Mouse (Mus musculus): ENCODE measurements around the gene Krit1. TPM values are rescaled to one million over a fixed set of nuclear protein-coding genes. Genes with fewer than 3 reads are reported as not detected.
A peak's percentile ranks its signal among the peaks of the same experiment; 100 is the strongest.

The Krit1 gene
- 36.7 and 39.4 TPM in 2 replicates for polyA plus RNA-seq (2015; fragmentation: Nextera tagmentation; extraction: Ambion mirVana)

DNA sequence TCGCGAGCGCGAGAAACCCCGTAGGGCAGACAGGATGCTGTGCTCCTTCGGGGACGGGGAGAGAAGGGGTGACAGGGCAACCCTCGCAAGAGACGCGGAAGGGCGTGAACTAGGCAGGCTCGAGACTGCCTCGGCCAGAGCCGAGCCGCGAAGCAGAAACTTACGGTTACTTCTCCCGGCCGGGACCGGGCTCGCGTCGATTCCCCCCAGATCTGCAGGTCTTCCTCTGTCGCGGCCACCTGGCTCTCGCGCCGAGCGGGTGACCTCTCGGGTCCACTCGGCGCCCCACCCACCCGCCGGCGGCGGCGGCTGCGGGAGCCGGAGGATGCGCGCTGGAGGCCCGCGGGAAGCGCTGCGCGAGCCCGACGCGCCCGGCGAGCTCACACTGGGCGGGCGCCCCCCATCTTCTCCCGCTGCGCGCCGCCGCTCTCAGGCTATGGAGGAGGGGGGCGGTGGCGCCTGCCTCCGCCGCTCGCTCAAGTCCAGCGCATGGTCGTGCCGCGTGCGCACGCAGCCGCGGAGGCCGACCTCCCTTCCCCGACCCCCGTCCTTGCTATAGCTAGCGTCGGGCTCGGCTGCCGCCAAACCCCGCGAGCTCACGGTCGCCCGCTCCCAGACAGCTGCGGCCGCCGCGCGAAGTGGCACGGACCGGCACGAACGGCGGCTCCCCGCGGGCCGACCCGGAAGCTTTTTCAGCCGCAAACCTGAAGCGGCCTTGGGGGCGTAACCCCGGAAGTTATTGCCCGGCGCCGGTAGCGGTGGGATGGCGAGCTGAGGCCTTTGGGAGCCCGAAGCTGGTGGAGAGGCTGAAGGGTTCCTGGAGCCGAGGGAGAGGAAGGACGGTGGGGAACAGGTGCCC is at the start of gene Krit1, which contains the start of gene Ankib1:
Gene Krit1 (plus strand): TSS at position 752 of the 859 bp plus-strand sequence.
Gene Ankib1 (minus strand): TSS at position 493 of the 859 bp plus-strand sequence.
- peak within 1 kb of the TSS; percentile 85 for H3K4me3 ChIP-seq (replicated peaks; ENCODE audit: low read depth, low read length)
- TF ChIP-seq CTCF (IDR thresholded peaks at IDR 0.05; ENCODE audit: low read depth) = no peak
- no peaks in the 10 kb centered on the region for H3K27me3 ChIP-seq (ENCODE audit: insufficient read depth, low read length)
- H3K36me3 ChIP-seq (ENCODE audit: insufficient read depth, low read length) = no peaks in the 10 kb centered on the region
- ATAC-seq (replicated peaks; ENCODE audit: low FRiP score, low read depth) = peak; percentile 94
- peak within 1 kb of the TSS; percentile 80 for H3K4me2 ChIP-seq (ENCODE audit: low read length)
- H3K9ac ChIP-seq (ENCODE audit: low read depth, low read length) = peak within 1 kb of the TSS; percentile 82
- H3K4me1 ChIP-seq (replicated peaks; ENCODE audit: insufficient read depth, low read length) = no peaks in the 10 kb centered on the region
- no peaks in the 10 kb centered on the region for H3K9me3 ChIP-seq (replicated peaks; ENCODE audit: low read length)
- peak within 1 kb of the TSS; percentile 90 for H3K27ac ChIP-seq
- DNase-seq (ENCODE audit: low spot score) = peak; percentile 90
- under 1% methylated on average over 107 of the region's 109 CpGs for WGBS

DNA sequence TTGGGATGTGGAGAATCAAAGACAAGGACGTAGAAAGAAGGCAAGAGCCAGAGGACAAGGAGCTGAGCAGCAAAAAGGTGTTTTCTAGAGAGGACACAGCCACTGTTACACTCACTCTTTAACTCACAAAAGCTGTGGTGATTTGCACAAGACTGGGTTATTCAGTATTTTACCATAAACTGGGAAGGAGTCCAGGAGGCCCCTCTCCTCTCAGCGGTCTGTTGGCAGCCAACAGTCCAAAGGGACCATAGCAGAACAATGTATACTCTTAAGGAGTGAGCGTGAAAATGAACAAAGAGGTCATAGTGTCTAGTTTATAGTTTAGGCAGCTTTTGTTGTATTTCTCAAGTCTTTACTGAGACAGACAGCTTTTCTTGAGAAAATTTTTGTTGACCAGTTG is 31.5 kb upstream of the Krit1 start:
- WGBS = 85% methylated on average over 3 of the region's 3 CpGs
- DNase-seq (ENCODE audit: low spot score) (no peak), ATAC-seq (replicated peaks; ENCODE audit: low FRiP score, low read depth) (no peak)
- Histone ChIP-seq H3K27me3 (ENCODE audit: insufficient read depth, low read length) (no peaks in the 10 kb centered on the region), H3K4me1 (replicated peaks; ENCODE audit: insufficient read depth, low read length) (no peaks in the 10 kb centered on the region), H3K27ac (no peak overlapping the region), H3K4me2 (ENCODE audit: low read length) (no peak overlapping the region), H3K4me3 (replicated peaks; ENCODE audit: low read depth, low read length) (no peak overlapping the region), H3K9ac (ENCODE audit: low read depth, low read length) (no peak overlapping the region), H3K36me3 (ENCODE audit: insufficient read depth, low read length) (0 out of 2 replicates have a peak, but pooled peaks cover 3% of the 10 kb centered on the region), H3K9me3 (replicated peaks; ENCODE audit: low read length) (no peaks in the 10 kb centered on the region)
- TF ChIP-seq CTCF (IDR thresholded peaks at IDR 0.05; ENCODE audit: low read depth) = no peak

DNA sequence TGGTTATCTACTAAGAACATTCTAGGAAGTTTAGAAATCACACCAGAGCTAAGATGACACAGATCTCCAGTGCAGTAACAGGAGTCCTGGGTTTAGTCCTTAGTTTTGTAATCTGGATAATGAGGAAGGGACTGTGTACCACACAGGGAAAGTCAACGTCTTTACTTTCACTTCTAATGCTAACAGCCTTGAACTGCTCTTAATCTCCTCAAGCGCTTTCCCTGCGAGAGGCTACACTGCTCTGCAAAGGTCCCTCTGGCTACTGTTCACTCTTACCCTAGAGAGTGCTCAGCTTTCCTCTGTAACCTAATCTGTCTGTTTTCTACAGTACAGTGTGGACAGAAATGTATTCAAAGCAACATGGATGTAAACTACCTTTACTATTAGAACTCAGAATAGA is 31.0 kb upstream of the Krit1 start:
- 69% methylated on average over 3 of the region's 3 CpGs for WGBS
- ATAC-seq (replicated peaks; ENCODE audit: low FRiP score, low read depth) = no peak
- H3K27ac ChIP-seq = no peak overlapping the region
- H3K4me3 ChIP-seq (replicated peaks; ENCODE audit: low read depth, low read length) = no peak overlapping the region
- H3K9me3 ChIP-seq (replicated peaks; ENCODE audit: low read length) = no peaks in the 10 kb centered on the region
- TF ChIP-seq CTCF (IDR thresholded peaks at IDR 0.05; ENCODE audit: low read depth) = no peak
- 0 out of 2 replicates have a peak, but pooled peaks cover under 1% of the 10 kb centered on the region for H3K36me3 ChIP-seq (ENCODE audit: insufficient read depth, low read length)
- no peaks in the 10 kb centered on the region for H3K4me1 ChIP-seq (replicated peaks; ENCODE audit: insufficient read depth, low read length)
- no peak overlapping the region for H3K4me2 ChIP-seq (ENCODE audit: low read length)
- no peak for DNase-seq (ENCODE audit: low spot score)
- H3K9ac ChIP-seq (ENCODE audit: low read depth, low read length) = no peak overlapping the region
- no peaks in the 10 kb centered on the region for H3K27me3 ChIP-seq (ENCODE audit: insufficient read depth, low read length)

DNA sequence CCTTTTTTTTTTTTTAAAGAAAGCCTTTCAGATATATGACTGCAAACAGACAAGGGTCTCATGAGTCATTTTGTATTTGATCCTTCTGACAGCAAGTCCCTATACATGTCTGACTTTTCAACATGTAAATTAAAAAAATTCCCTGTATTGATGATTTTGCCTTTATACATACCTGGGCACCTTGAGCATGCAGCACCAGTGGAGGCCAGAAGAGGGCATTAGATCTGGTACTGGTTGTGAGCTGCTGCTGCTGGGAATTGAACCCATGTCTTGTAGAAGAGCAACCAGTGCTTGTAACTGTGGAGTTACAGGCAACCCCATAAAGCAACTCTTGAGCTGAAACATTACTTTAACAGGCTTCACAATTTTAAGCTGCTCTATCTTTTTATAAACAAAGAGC is 20.3 kb upstream of the Krit1 start:
- Histone ChIP-seq H3K4me1 (replicated peaks; ENCODE audit: insufficient read depth, low read length) (no peaks in the 10 kb centered on the region), H3K9ac (ENCODE audit: low read depth, low read length) (no peak overlapping the region), H3K36me3 (ENCODE audit: insufficient read depth, low read length) (no peaks in the 10 kb centered on the region), H3K9me3 (replicated peaks; ENCODE audit: low read length) (no peaks in the 10 kb centered on the region), H3K27ac (no peak overlapping the region), H3K27me3 (ENCODE audit: insufficient read depth, low read length) (no peaks in the 10 kb centered on the region), H3K4me3 (replicated peaks; ENCODE audit: low read depth, low read length) (no peak overlapping the region), H3K4me2 (ENCODE audit: low read length) (no peak overlapping the region)
- TF ChIP-seq CTCF (IDR thresholded peaks at IDR 0.05; ENCODE audit: low read depth) = peak; percentile 38; the same call in 1 of the 2 replicates
- DNase-seq (ENCODE audit: low spot score) (peak; percentile 10), ATAC-seq (replicated peaks; ENCODE audit: low FRiP score, low read depth) (no peak)

DNA sequence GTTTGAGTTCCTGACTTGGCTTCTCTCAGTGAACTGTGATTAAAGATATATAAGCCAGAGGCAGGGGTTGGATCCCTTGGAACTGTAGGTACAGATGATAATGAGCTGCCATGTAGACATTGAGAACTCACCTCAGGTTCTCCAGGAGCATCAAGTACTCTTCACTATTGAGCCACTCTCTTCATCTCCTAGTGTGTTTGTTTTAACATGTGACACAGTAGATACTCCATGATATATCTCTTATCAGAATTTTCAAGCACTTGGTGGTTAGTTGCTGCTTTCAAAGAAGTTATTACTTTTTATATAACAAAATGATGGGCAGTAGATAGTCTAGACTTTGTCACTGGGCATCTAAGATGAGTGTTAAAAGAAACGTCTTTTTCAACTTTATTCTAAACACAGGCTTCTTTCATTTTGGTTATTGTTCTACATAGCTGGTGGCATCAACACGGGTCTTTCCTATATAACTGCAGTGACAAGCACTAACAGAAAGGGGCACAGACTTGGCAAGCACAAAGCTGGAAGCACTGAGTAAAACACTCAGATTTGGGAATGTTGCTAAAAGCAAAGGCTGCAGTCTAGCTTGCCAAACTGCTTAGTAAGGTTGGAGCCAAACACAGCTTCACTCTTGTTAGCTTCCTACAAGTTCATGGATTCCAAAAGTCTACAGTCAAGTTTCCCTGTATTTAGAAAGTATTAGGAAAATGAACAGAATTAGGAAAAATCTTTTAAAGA is 18.9 kb upstream of the Krit1 start:
- Histone ChIP-seq H3K27me3 (ENCODE audit: insufficient read depth, low read length) (no peaks in the 10 kb centered on the region), H3K4me1 (replicated peaks; ENCODE audit: insufficient read depth, low read length) (no peaks in the 10 kb centered on the region), H3K4me3 (replicated peaks; ENCODE audit: low read depth, low read length) (no peak overlapping the region), H3K36me3 (ENCODE audit: insufficient read depth, low read length) (no peaks in the 10 kb centered on the region), H3K9ac (ENCODE audit: low read depth, low read length) (no peak overlapping the region), H3K9me3 (replicated peaks; ENCODE audit: low read length) (no peaks in the 10 kb centered on the region), H3K27ac (no peak overlapping the region), H3K4me2 (ENCODE audit: low read length) (no peak overlapping the region)
- DNase-seq (ENCODE audit: low spot score) (no peak), ATAC-seq (replicated peaks; ENCODE audit: low FRiP score, low read depth) (no peak)
- TF ChIP-seq CTCF (IDR thresholded peaks at IDR 0.05; ENCODE audit: low read depth) = no peak
- 90% methylated on average over 2 of the region's 2 CpGs for WGBS

DNA sequence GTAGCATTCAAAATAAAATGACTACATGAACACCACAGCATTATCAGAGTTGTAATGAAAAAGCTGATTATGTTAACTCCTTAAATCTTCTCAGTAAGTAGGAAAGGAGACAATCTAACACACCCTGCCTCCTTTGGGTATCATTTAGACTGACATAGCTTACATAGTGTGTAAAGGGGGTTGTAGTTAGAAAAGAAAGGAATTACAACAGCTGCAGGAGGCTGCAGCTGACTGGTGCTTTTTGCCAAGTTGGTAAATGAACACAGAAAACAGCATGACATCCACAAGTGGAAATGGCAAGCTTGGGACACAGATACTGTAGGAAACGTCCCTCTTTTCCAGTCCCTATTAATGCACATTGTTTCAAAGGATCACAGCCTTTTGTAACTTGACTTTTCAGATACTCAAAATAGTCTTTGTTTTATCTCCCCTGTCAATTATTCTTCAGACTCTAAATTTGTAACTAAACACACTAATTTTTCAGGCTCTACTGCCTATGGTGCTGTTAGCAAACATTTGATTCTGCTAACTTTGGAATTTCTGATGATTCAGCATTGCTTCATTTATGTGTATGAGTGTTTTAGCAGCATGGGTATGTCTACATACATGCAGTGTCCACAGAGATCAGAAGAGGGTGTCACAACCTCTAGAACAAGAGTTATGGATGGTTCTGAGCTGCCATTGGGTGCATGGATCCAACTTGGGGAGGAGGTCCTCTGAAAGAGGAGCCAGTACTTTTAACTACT is 18.1 kb upstream of the Krit1 start:
- no peak for TF ChIP-seq CTCF (IDR thresholded peaks at IDR 0.05; ENCODE audit: low read depth)
- H3K27me3 ChIP-seq (ENCODE audit: insufficient read depth, low read length) = no peaks in the 10 kb centered on the region
- no peaks in the 10 kb centered on the region for H3K36me3 ChIP-seq (ENCODE audit: insufficient read depth, low read length)
- H3K9me3 ChIP-seq (replicated peaks; ENCODE audit: low read length) = no peaks in the 10 kb centered on the region
- no peak overlapping the region for H3K4me3 ChIP-seq (replicated peaks; ENCODE audit: low read depth, low read length)
- 72% methylated on average over 1 of the region's 1 CpGs for WGBS
- DNase-seq (ENCODE audit: low spot score) (no peak), ATAC-seq (replicated peaks; ENCODE audit: low FRiP score, low read depth) (no peak)
- H3K9ac ChIP-seq (ENCODE audit: low read depth, low read length) = no peak overlapping the region
- H3K4me1 ChIP-seq (replicated peaks; ENCODE audit: insufficient read depth, low read length) = no peaks in the 10 kb centered on the region
- no peak overlapping the region for H3K4me2 ChIP-seq (ENCODE audit: low read length)
- no peak overlapping the region for H3K27ac ChIP-seq
